Mouse (Mus musculus) gastrocnemius, adult 8-10 months (tissue): ENCODE measurements around the gene Hsf5. TPM values are rescaled to one million over a fixed set of nuclear protein-coding genes. Genes with fewer than 3 reads are reported as not detected.

Experiments used
- DNase-seq, 2 experiments: peaks; one replicate each; pipeline ENCODE4 v3.0.0; 2022; ENCODE audit warnings: low spot score in 2 of 2
- total RNA-seq, 4 experiments: library from RNA; stranded (reverse); gene quantifications; 2 replicates each; pipeline ENCODE4 v1.2.4; 2022

Gene Hsf5
- total RNA-seq, 4 experiments from 2014 or later: 0.09 TPM; not detected in 3

DNA sequence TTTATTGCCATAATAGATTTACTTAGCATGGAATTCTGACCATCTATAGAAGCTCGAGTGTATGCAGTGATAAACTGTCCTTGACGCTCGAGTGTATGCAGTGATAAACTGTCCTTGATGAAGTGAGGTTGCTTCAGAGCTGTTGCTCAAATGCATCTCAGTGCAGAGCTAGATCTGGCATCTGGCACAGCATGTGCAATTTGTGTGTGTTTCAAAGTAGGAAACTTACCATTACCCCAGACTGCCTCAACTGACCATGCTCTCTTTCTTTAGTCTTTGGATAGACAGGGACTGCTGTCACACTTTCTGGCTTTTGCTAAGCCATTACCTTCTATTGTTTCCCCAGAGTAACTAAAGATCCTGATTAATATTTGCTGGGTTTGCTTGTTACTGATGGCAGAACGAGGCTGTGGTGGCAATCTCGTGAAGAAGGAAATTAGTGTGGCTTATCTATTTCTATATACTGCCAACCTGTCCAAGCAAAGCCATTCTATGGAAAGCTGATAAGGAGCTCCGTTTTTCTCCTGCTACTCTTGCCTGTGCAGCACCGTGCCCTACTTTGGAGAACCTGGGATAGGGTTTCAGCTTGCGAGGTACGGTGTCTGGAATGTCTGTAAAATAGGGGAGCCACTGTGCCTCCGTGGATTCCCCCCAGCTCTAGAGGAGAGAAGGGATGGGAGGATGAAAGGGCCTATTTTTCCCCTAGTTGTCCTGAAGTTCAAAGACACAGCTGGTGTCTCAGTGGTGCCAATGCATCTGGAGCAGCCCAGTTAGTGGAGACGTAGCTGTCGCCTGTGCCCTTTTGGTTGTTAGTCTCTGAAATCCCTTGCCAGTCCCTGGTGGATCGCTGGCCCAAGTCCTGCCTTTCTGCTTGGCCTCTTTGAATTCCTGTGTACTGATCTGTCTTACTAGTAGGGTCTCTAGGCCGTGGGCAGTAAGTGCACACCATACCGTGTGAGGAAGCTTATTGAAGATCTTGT is 70.6 kb downstream of the Hsf5 start:
- no peak for DNase-seq

DNA sequence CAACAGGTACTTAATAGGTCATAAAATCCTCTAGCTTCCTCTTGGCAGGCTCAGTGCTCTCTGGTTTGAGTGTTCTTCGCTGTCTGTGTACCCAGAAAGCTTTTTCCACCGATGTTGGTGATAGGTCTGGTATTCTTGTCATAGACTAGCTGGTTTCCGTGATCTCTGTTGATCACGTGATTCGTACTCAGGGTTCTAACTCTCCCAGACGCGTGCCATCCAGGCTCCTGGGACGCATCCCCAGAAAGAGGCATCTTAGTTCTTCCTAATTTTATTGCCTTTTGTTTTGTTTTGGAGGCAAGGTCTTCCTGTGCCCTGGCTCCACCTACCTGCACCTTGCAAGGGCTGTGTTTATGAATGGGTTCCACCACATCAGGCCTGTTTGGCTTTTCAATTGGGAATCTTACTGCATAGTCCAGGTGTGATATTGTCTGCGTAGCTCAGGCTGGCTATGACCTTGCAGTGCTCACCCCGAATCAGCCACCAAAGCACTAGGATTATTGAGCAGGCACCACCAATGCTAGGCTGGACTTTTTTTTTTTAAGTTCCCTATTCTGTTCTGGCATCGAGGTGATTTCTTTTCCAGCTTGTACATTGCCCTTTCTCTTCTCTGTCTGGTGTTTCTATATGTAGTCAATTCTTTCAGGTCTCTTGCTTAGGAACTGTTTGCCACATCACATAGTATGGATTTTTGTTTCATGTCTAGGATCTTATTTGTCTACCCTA is 71.7 kb downstream of the Hsf5 start:
- DNase-seq: no peak

DNA sequence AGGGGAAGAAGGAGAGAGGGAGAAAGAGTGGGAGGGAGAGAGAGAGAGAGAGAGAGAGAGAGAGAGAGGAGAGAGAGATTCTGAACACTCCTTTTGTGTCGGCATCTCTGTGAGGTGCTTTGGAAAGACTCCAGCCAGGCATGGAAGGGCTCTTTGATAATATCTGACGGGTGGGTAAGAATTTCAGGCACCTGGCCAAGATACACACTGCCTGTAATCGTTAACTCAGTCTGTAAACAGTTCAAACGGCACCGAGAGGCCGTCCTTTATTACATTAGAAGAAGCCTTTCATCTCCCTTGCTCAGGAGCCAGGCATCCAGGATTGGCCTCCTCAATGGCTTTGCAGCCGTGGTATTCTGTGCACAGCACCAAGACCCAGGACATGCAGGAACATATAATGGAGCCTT is 72.4 kb downstream of the Hsf5 start:
- no peak for DNase-seq

GRCm38 (mm10) chr11:87690054-87690740 is 73.2 kb downstream of the Hsf5 start:
- DNase-seq: no peak

GRCm38 (mm10) chr11:87697131-87697682 is 80.2 kb downstream of the Hsf5 start:
- no peak for DNase-seq

DNA sequence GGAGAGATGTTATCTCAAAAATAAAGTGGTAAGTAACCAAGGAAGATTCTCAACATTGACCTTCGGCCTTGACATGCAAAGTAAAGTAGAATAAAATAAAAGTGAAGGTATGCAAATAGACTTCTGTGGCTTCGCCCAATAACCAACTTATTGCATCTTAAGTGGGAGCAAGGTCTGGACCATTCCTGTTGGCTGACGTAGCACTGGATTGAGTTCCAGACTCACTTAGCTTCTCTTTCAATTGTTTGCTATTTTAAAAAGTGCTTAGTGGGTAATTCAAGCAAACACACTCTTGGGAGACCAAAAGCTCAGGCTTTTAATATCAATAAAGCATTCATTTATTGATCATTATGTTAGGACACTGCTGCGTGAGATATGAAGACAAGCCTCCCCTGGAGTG is 81.2 kb downstream of the Hsf5 start:
- DNase-seq: no peak

- no peak for DNase-seq
Measured at GRCm38 (mm10) chr11:87701108-87701507, 84.1 kb downstream of the Hsf5 start.

- no peak for DNase-seq
Measured at GRCm38 (mm10) chr11:87701877-87702620, 85.1 kb downstream of the Hsf5 start.

DNA sequence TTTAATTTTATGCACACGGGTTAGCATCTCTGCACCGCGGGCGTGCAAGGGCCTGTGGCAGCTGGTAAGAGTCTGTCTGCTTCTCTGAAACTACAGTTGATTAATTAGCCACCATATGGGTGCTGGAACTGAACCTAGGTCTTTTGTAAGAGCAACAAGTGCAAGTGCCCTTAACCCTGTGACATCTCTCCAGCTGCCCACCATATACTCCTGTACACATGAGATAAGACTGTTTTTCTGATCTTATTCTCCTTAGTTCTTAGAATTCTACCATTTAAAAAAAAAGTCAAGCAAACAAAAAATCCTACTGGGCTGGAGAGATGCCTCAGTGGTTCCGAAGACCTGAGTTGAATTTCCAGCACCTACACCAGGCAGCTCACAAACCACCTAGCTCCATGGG is 86.7 kb downstream of the Hsf5 start:
- DNase-seq: no peak

- DNase-seq: no peak
Measured at GRCm38 (mm10) chr11:87704289-87704688, 87.3 kb downstream of the Hsf5 start.

GRCm38 (mm10) chr11:87707570-87707969 is 90.6 kb downstream of the Hsf5 start:
- DNase-seq: no peak

GRCm38 (mm10) chr11:87708979-87709378 is 92.0 kb downstream of the Hsf5 start:
- no peak for DNase-seq

Other genes starting within 250 kb of the Hsf5 start
- under 1 TPM; 0.11 to 0.31 (median 0.24) TPM for gene Rad51c, start 212.2 kb upstream of the Hsf5 start, total RNA-seq
- gene Tex14, start 212.1 kb upstream of the Hsf5 start, total RNA-seq: not detected
- not detected for gene Gm11492, start 50.5 kb upstream of the Hsf5 start, total RNA-seq
- gene Sept4, start 48.3 kb upstream of the Hsf5 start, total RNA-seq: 10 to 100 TPM in 1 of 4 experiments, 1 to 10 TPM in 3; 4.2 to 13.6 (median 8.2) TPM
- gene Mtmr4, start 25.0 kb upstream of the Hsf5 start, total RNA-seq: 10 to 100 TPM in 3 of 4 experiments, 1 to 10 TPM in 1; 9.8 to 12.6 (median 11.4) TPM
- gene Rnf43, start 45.6 kb downstream of the Hsf5 start, total RNA-seq: 1 to 10 TPM in 3 of 4 experiments, under 1 TPM in 1; 0.92 to 1.7 (median 1.6) TPM
- 10 to 100 TPM; 33.6 to 41.0 (median 36.9) TPM for gene Supt4a, start 120.4 kb downstream of the Hsf5 start, total RNA-seq
- gene Tspoap1, start 143.4 kb downstream of the Hsf5 start, total RNA-seq: not detected
- gene Mpo, start 176.4 kb downstream of the Hsf5 start, total RNA-seq: not detected
- not detected for gene Lpo, start 211.1 kb downstream of the Hsf5 start, total RNA-seq
- gene Mks1, start 236.1 kb downstream of the Hsf5 start, total RNA-seq: 1 to 10 TPM; 1.3 to 3.0 (median 1.6) TPM